Mouse (Mus musculus): ENCODE data around the gene Prdm11.

Gene Prdm11

GRCm38 (mm10) chr2:93046509-93046835 is 505 bp upstream of the Prdm11 start:
- no peak for DNase-seq (ENCODE audit: low read depth, low spot score)

GRCm38 (mm10) chr2:93045129-93045817 is 694 bp downstream of the Prdm11 start:
- DNase-seq (ENCODE audit: low read depth, low spot score) = peak; percentile 79

- DNase-seq (ENCODE audit: low read depth, low spot score) = no peak
These were observed 2.4 kb downstream of the Prdm11 start for GRCm38 (mm10) chr2:93043449-93044157.

- no peak for DNase-seq (ENCODE audit: low read depth, low spot score)
These were observed 4.5 kb downstream of the Prdm11 start for GRCm38 (mm10) chr2:93041470-93041869.

- DNase-seq (ENCODE audit: low read depth, low spot score) = no peak
These were observed 5.1 kb downstream of the Prdm11 start for GRCm38 (mm10) chr2:93040841-93041240.

- DNase-seq (ENCODE audit: low read depth, low spot score) = no peak
These were observed 6.3 kb downstream of the Prdm11 start for GRCm38 (mm10) chr2:93039706-93040105.

GRCm38 (mm10) chr2:93039043-93039442 is 6.9 kb downstream of the Prdm11 start:
- no peak for DNase-seq (ENCODE audit: low read depth, low spot score)

GRCm38 (mm10) chr2:93035631-93036030 is 10.3 kb downstream of the Prdm11 start:
- no peak for DNase-seq (ENCODE audit: low read depth, low spot score)

- DNase-seq (ENCODE audit: low read depth, low spot score) = no peak
These were observed 13.3 kb downstream of the Prdm11 start for GRCm38 (mm10) chr2:93032651-93033050.

- DNase-seq (ENCODE audit: low read depth, low spot score) = no peak
These were observed 13.9 kb downstream of the Prdm11 start for GRCm38 (mm10) chr2:93032049-93032448.

GRCm38 (mm10) chr2:93031021-93031420 is 14.9 kb downstream of the Prdm11 start:
- DNase-seq (ENCODE audit: low read depth, low spot score) = no peak

- DNase-seq (ENCODE audit: low read depth, low spot score) = no peak
These were observed 15.9 kb downstream of the Prdm11 start for GRCm38 (mm10) chr2:93030101-93030500.

- no peak for DNase-seq (ENCODE audit: low read depth, low spot score)
These were observed 16.5 kb downstream of the Prdm11 start for GRCm38 (mm10) chr2:93029267-93030060.

GRCm38 (mm10) chr2:93028865-93029264 is 17.1 kb downstream of the Prdm11 start:
- DNase-seq (ENCODE audit: low read depth, low spot score) = no peak

GRCm38 (mm10) chr2:93027713-93028112 is 18.3 kb downstream of the Prdm11 start:
- DNase-seq (ENCODE audit: low read depth, low spot score) = no peak

GRCm38 (mm10) chr2:93024431-93024830 is 21.5 kb downstream of the Prdm11 start:
- no peak for DNase-seq (ENCODE audit: low read depth, low spot score)

GRCm38 (mm10) chr2:93018854-93019253 is 27.1 kb downstream of the Prdm11 start:
- DNase-seq (ENCODE audit: low read depth, low spot score) = peak; percentile 43

- no peak for DNase-seq (ENCODE audit: low read depth, low spot score)
These were observed 28.8 kb downstream of the Prdm11 start for GRCm38 (mm10) chr2:93017151-93017550.

GRCm38 (mm10) chr2:93015041-93015440 is 30.9 kb downstream of the Prdm11 start:
- no peak for DNase-seq (ENCODE audit: low read depth, low spot score)

- DNase-seq (ENCODE audit: low read depth, low spot score) = no peak
These were observed 31.7 kb downstream of the Prdm11 start for GRCm38 (mm10) chr2:93014093-93014937.

- no peak for DNase-seq (ENCODE audit: low read depth, low spot score)
These were observed 32.4 kb downstream of the Prdm11 start for GRCm38 (mm10) chr2:93013415-93014092.

Measured in brain, embryonic 18.5 days (tissue).